Mouse (Mus musculus) inflammation-experienced regulatory T-cells, adult 6 months (primary cell): Measurements from ENCODE around the gene Lrsam1. TPM values are rescaled to one million over a fixed set of nuclear protein-coding genes. Genes with fewer than 3 reads are reported as not detected.
"Not testable (repeated sequence)": the region's sequence is repeated elsewhere in the genome, so short reads cannot be mapped to it uniquely, and the experiment has no call there.

Source experiments
- ATAC-seq: one replicate; pipeline ENCODE4 v1.8.0; 2017
- polyA plus RNA-seq, 3 experiments: library from polyadenylated mRNA; unstranded; fragments of 100-300 nt; shearing (Covaris generic); gene quantifications; one replicate each; pipeline ENCODE4 v1.2.1; 2017

The Lrsam1 gene
- polyA plus RNA-seq: 1 to 10 TPM; 4.2 to 7.3 (median 7.3) TPM

GRCm38 (mm10) chr2:32961192-32961995, at the start of gene Lrsam1, which contains the start of gene Rpl12:
TSS of gene Lrsam1 (minus strand) at chr2:32961614.
TSS of gene Rpl12 (plus strand) at chr2:32961559.
- ATAC-seq: peak; percentile 88

- ATAC-seq: not testable (repeated sequence)
Measured at GRCm38 (mm10) chr2:33009055-33009454, 47.6 kb upstream of the Lrsam1 start.

- ATAC-seq: no peak
Measured at GRCm38 (mm10) chr2:33005041-33005440, 43.6 kb upstream of the Lrsam1 start.

GRCm38 (mm10) chr2:33002144-33002543, 40.7 kb upstream of the Lrsam1 start:
- ATAC-seq: no peak

- ATAC-seq: no peak
Measured at GRCm38 (mm10) chr2:32999752-33000151, 38.3 kb upstream of the Lrsam1 start.

- ATAC-seq: no peak
Measured at GRCm38 (mm10) chr2:32997792-32998191, 36.4 kb upstream of the Lrsam1 start.

GRCm38 (mm10) chr2:32997081-32997480, 35.7 kb upstream of the Lrsam1 start:
- no peak for ATAC-seq

GRCm38 (mm10) chr2:32992130-32992529, 30.7 kb upstream of the Lrsam1 start:
- ATAC-seq: no peak

- ATAC-seq: no peak
Measured at GRCm38 (mm10) chr2:32990167-32990832, 28.9 kb upstream of the Lrsam1 start.

GRCm38 (mm10) chr2:32989376-32989775, 28.0 kb upstream of the Lrsam1 start:
- ATAC-seq: no peak

- ATAC-seq: no peak
Measured at GRCm38 (mm10) chr2:32985844-32986243, 24.4 kb upstream of the Lrsam1 start.

- no peak for ATAC-seq
Measured at GRCm38 (mm10) chr2:32983617-32984016, 22.2 kb upstream of the Lrsam1 start.

GRCm38 (mm10) chr2:32982700-32983099, 21.3 kb upstream of the Lrsam1 start:
- no peak for ATAC-seq

- peak; percentile 96 for ATAC-seq
Measured at GRCm38 (mm10) chr2:32981725-32982271, 20.4 kb upstream of the Lrsam1 start, which contains the start of gene Slc2a8. TSS of gene Slc2a8 (minus strand) at chr2:32982083.

GRCm38 (mm10) chr2:32981281-32981680, 19.9 kb upstream of the Lrsam1 start:
- ATAC-seq: no peak

GRCm38 (mm10) chr2:32979675-32980074, 18.3 kb upstream of the Lrsam1 start:
- no peak for ATAC-seq

- ATAC-seq: no peak
Measured at GRCm38 (mm10) chr2:32978675-32979074, 17.3 kb upstream of the Lrsam1 start.

- no peak for ATAC-seq
Measured at GRCm38 (mm10) chr2:32977114-32977513, 15.7 kb upstream of the Lrsam1 start.

- no peak for ATAC-seq
Measured at GRCm38 (mm10) chr2:32974216-32974615, 12.8 kb upstream of the Lrsam1 start.

- no peak for ATAC-seq
Measured at GRCm38 (mm10) chr2:32971235-32971634, 9.8 kb upstream of the Lrsam1 start.

GRCm38 (mm10) chr2:32969326-32969725, 7.9 kb upstream of the Lrsam1 start:
- ATAC-seq: no peak

- ATAC-seq: no peak
Measured at GRCm38 (mm10) chr2:32968024-32968614, 6.7 kb upstream of the Lrsam1 start.
